Mouse (Mus musculus) C2C12 (cell line): ENCODE data around the gene Pcdh15.

Experiments
- CTCF ChIP-seq: IDR thresholded peaks from one replicate; pipeline ENCODE4 v1.5.1; 2011; ENCODE audit not compliant: control insufficient read depth, insufficient read depth, insufficient read length
- MYOD1 ChIP-seq: IDR thresholded peaks from one replicate; pipeline ENCODE4 v1.6.1; 2011; ENCODE audit warnings: low read depth; ENCODE audit not compliant: control insufficient read depth, insufficient read length
- MYOG ChIP-seq: IDR thresholded peaks from one replicate; pipeline ENCODE4 v1.6.1; 2011; ENCODE audit not compliant: control insufficient read depth, insufficient read length; ENCODE audit errors: extremely low read depth
- USF1 ChIP-seq: IDR thresholded peaks from one replicate; pipeline ENCODE4 v1.6.1; 2011; ENCODE audit warnings: low read depth, mild to moderate bottlenecking, control low read depth, moderate library complexity

GRCm38 (mm10) chr10:73821657-73822583, 722.8 kb downstream of the Pcdh15 start:
- TF ChIP-seq CTCF: no peak
- no peak for TF ChIP-seq MYOG
- TF ChIP-seq USF1: no peak
- no peak for TF ChIP-seq MYOD1
